Comparison of ENCODE assay signal across 13 mouse cellular contexts in genomic region chr5:37827626-37827950, GRCm38 (mm10). TPM values are rescaled to one million over a fixed set of nuclear protein-coding genes. Genes with fewer than 3 reads are reported as not detected.
DNase-seq lines count a peak whose midpoint lies in the region; ATAC-seq and TF ChIP-seq lines count a peak whose summit lies in the region.
"Had no signal": no experiment of that assay in that cellular context is flagged by ENCODE, and none has a peak within 500 bp of the region (broad histone marks: within the 10 kb centered on the region; RNA-seq: fewer than 3 reads in every experiment).

No protein-coding gene starts in this region.

- H3K4me1 ChIP-seq in forebrain, postnatal 0 days (ENCODE audit: insufficient read depth): no peaks in the 10 kb centered on the region
- H3K4me1 ChIP-seq in forebrain, embryonic 13.5 days: peaks cover 47% of the 10 kb centered on the region
- H3K4me1 ChIP-seq in liver, embryonic 11.5 days (replicated peaks; ENCODE audit: control insufficient read depth, insufficient read depth, low read length): peaks cover 19% of the 10 kb centered on the region
- H3K4me1 ChIP-seq in liver, postnatal 0 days (ENCODE audit: insufficient read depth): peaks cover 9% of the 10 kb centered on the region
- H3K4me1 ChIP-seq in embryonic facial prominence, embryonic 13.5 days: peaks cover 62% of the 10 kb centered on the region
- H3K4me1 ChIP-seq in limb, embryonic 14.5 days (ENCODE audit: control insufficient read depth, insufficient read depth, low read length): peaks cover 20% of the 10 kb centered on the region

- H3K36me3 ChIP-seq in forebrain, postnatal 0 days (ENCODE audit: insufficient read depth): no peaks in the 10 kb centered on the region
- no peaks in the 10 kb centered on the region for H3K36me3 ChIP-seq in forebrain, embryonic 13.5 days (ENCODE audit: poor library complexity, severe bottlenecking)
- no peaks in the 10 kb centered on the region for H3K36me3 ChIP-seq in liver, embryonic 11.5 days (ENCODE audit: control insufficient read depth, insufficient read depth, low read length)
- H3K36me3 ChIP-seq in liver, postnatal 0 days (replicated peaks; ENCODE audit: insufficient read depth, low read length): no peaks in the 10 kb centered on the region
- H3K36me3 ChIP-seq in embryonic facial prominence, embryonic 13.5 days: no peaks in the 10 kb centered on the region
- no peaks in the 10 kb centered on the region for H3K36me3 ChIP-seq in limb, embryonic 14.5 days (ENCODE audit: control insufficient read depth, insufficient read depth, low read length)
- H3K36me3 ChIP-seq: G1E had no signal

- H3K4me2 ChIP-seq in forebrain, postnatal 0 days (ENCODE audit: low read depth): no peak overlapping the region
- no peak overlapping the region for H3K4me2 ChIP-seq in forebrain, embryonic 13.5 days
- peak overlapping the region; percentile 34; the same call in 1 of the 2 replicates for H3K4me2 ChIP-seq in liver, embryonic 11.5 days
- no peak overlapping the region for H3K4me2 ChIP-seq in liver, postnatal 0 days (ENCODE audit: low read depth, low read length)
- peak overlapping the region; percentile 75 for H3K4me2 ChIP-seq in embryonic facial prominence, embryonic 13.5 days
- H3K4me2 ChIP-seq in limb, embryonic 14.5 days (replicated peaks; ENCODE audit: low read depth, low read length, severe bottlenecking): peak overlapping the region; percentile 84

- DNase-seq in forebrain, postnatal 0 days: peak; percentile 50
- DNase-seq in liver, embryonic 11.5 days (ENCODE audit: low spot score): no peak
- no peak for DNase-seq in liver, postnatal 0 days
- no peak for DNase-seq in limb, embryonic 14.5 days (ENCODE audit: low spot score)
- no peak for DNase-seq in spleen, adult 18-20 months
- DNase-seq in frontal cortex, postnatal 10 days (ENCODE audit: low spot score in 2 of 2): no peak
- DNase-seq: cerebellum, adult 2 months; kidney, adult 9 months; lung, postnatal 4 days; thymus, adult 18-20 months had no signal

- no peaks in the 10 kb centered on the region for H3K9me3 ChIP-seq in forebrain, postnatal 0 days (ENCODE audit: low read length)
- 0 out of 2 replicates have a peak, but pooled peaks cover 4% of the 10 kb centered on the region for H3K9me3 ChIP-seq in forebrain, embryonic 13.5 days (replicated peaks)
- no peaks in the 10 kb centered on the region for H3K9me3 ChIP-seq in liver, embryonic 11.5 days (ENCODE audit: control insufficient read depth, low read length)
- H3K9me3 ChIP-seq in liver, postnatal 0 days (ENCODE audit: low read length): no peaks in the 10 kb centered on the region
- no peaks in the 10 kb centered on the region for H3K9me3 ChIP-seq in embryonic facial prominence, embryonic 13.5 days
- H3K9me3 ChIP-seq in limb, embryonic 14.5 days (ENCODE audit: control insufficient read depth, low read length): no peaks in the 10 kb centered on the region

- H3K9ac ChIP-seq in forebrain, postnatal 0 days: no peak overlapping the region
- H3K9ac ChIP-seq in forebrain, embryonic 13.5 days: no peak overlapping the region
- no peak overlapping the region for H3K9ac ChIP-seq in liver, embryonic 11.5 days (ENCODE audit: low read depth, low read length)
- no peak overlapping the region for H3K9ac ChIP-seq in liver, postnatal 0 days (replicated peaks)
- H3K9ac ChIP-seq in embryonic facial prominence, embryonic 13.5 days: peak overlapping the region; percentile 100
- H3K9ac ChIP-seq in limb, embryonic 14.5 days (ENCODE audit: low read depth, low read length, severe bottlenecking): no peak overlapping the region

- no peak for ATAC-seq in forebrain, postnatal 0 days
- ATAC-seq in forebrain, embryonic 13.5 days: no peak
- ATAC-seq in liver, embryonic 11.5 days (replicated peaks; ENCODE audit: low FRiP score): no peak
- no peak for ATAC-seq in liver, postnatal 0 days
- no peak for ATAC-seq in embryonic facial prominence, embryonic 13.5 days (ENCODE audit: insufficient number of reproducible peaks, insufficient read depth, low FRiP score, low TSS enrichment, low read depth)
- ATAC-seq in limb, embryonic 14.5 days (ENCODE audit: low FRiP score, low read depth): no peak

- H3K27me3 ChIP-seq in forebrain, postnatal 0 days (ENCODE audit: insufficient read depth, low read length): peaks cover 71% of the 10 kb centered on the region
- peaks cover 99% of the 10 kb centered on the region for H3K27me3 ChIP-seq in forebrain, embryonic 13.5 days
- peaks cover 100% of the 10 kb centered on the region for H3K27me3 ChIP-seq in liver, embryonic 11.5 days (replicated peaks; ENCODE audit: control insufficient read depth, insufficient read depth, low read length)
- H3K27me3 ChIP-seq in liver, postnatal 0 days (ENCODE audit: insufficient read depth, low read length): peaks cover 97% of the 10 kb centered on the region
- peaks cover 62% of the 10 kb centered on the region for H3K27me3 ChIP-seq in embryonic facial prominence, embryonic 13.5 days
- peaks cover 82% of the 10 kb centered on the region for H3K27me3 ChIP-seq in limb, embryonic 14.5 days (ENCODE audit: control insufficient read depth, insufficient read depth, low read length)

- H3K4me3 ChIP-seq in forebrain, postnatal 0 days (ENCODE audit: low read depth, low read length): no peak overlapping the region
- no peak overlapping the region for H3K4me3 ChIP-seq in forebrain, embryonic 13.5 days
- H3K4me3 ChIP-seq in liver, embryonic 11.5 days (ENCODE audit: low read depth, low read length): no peak overlapping the region
- no peak overlapping the region for H3K4me3 ChIP-seq in liver, postnatal 0 days (ENCODE audit: low read depth, low read length)
- peak overlapping the region; percentile 92 for H3K4me3 ChIP-seq in embryonic facial prominence, embryonic 13.5 days
- peak overlapping the region; percentile 60 for H3K4me3 ChIP-seq in limb, embryonic 14.5 days (replicated peaks; ENCODE audit: low read length)

- TF ChIP-seq CTCF in forebrain, postnatal 0 days (IDR thresholded peaks at IDR 0.05; ENCODE audit: low read depth): no peak
- TF ChIP-seq CTCF in liver, postnatal 0 days (IDR thresholded peaks at IDR 0.05; ENCODE audit: low read depth): no peak

- TF ChIP-seq EP300 in liver, postnatal 0 days (IDR thresholded peaks at IDR 0.05; ENCODE audit: low read depth): no peak

- 1% methylated on average over 9 of the region's 9 CpGs for WGBS in forebrain, postnatal 0 days
- 3% methylated on average over 9 of the region's 9 CpGs for WGBS in forebrain, embryonic 13.5 days
- WGBS in liver, embryonic 11.5 days: 2% methylated on average over 9 of the region's 9 CpGs
- WGBS in liver, postnatal 0 days (ENCODE audit: insufficient replicate concordance): under 1% methylated on average over 9 of the region's 9 CpGs
- WGBS in embryonic facial prominence, embryonic 13.5 days: 1% methylated on average over 9 of the region's 9 CpGs
- WGBS in limb, embryonic 14.5 days: 3% methylated on average over 9 of the region's 9 CpGs

- no peak for TF ChIP-seq POLR2A in limb, embryonic 14.5 days (IDR thresholded peaks at IDR 0.05; ENCODE audit: borderline replicate concordance, extremely low read depth, insufficient read depth, insufficient read length)

- H3K27ac ChIP-seq in forebrain, postnatal 0 days (ENCODE audit: low read depth, low read length): no peak overlapping the region
- H3K27ac ChIP-seq in forebrain, embryonic 13.5 days: no peak overlapping the region
- no peak overlapping the region for H3K27ac ChIP-seq in liver, embryonic 11.5 days (ENCODE audit: low read depth, low read length)
- H3K27ac ChIP-seq in liver, postnatal 0 days (ENCODE audit: low read depth): no peak overlapping the region
- H3K27ac ChIP-seq in embryonic facial prominence, embryonic 13.5 days: peak overlapping the region; percentile 98
- H3K27ac ChIP-seq in limb, embryonic 14.5 days (replicated peaks; ENCODE audit: low read depth, low read length): peak overlapping the region; percentile 64; the same call in 1 of the 2 replicates

RNA-seq across cellular contexts. Expression of gene Msx1, which starts 3.2 kb away (rescaled TPM):
- total RNA-seq in forebrain, postnatal 0 days (2014; rRNA removed): 7.0 and 7.4 TPM in 2 replicates
- polyA plus RNA-seq in forebrain, postnatal 0 days (2015; fragmentation: Nextera tagmentation; extraction: Ambion mirVana): 16.5 and 17.2 TPM in 2 replicates
- 17.7 and 20.2 TPM in 2 replicates for polyA plus RNA-seq in forebrain, embryonic 13.5 days (2015; fragmentation: Nextera tagmentation; extraction: Ambion mirVana)
- 6.9 and 9.2 TPM in 2 replicates for polyA plus RNA-seq in liver, embryonic 11.5 days (2014; fragmentation: Nextera tagmentation; extraction: Ambion mirVana)
- not detected in 2 replicates for polyA plus RNA-seq in liver, postnatal 0 days (2015; fragmentation: Nextera tagmentation; extraction: Ambion mirVana)
- polyA plus RNA-seq in embryonic facial prominence, embryonic 13.5 days (2015; fragmentation: Nextera tagmentation; extraction: Ambion mirVana): 519 and 586 TPM in 2 replicates
- 81.2 and 120 TPM in 2 replicates for polyA plus RNA-seq in limb, embryonic 14.5 days (2012; rRNA removed)
- polyA plus RNA-seq in limb, embryonic 14.5 days (2014; fragmentation: Nextera tagmentation; extraction: Ambion mirVana): 122 and 166 TPM in 2 replicates
- total RNA-seq: G1E had no signal
- polyA plus RNA-seq: G1E had no signal

Comparison
In these comparisons a context has a peak if more than half of its experiments do, and no peak if none do; other contexts are left out.
1. H3K4me2 ChIP-seq: peak in liver, embryonic 11.5 days (single experiment), embryonic facial prominence, embryonic 13.5 days (single experiment) and limb, embryonic 14.5 days (single experiment); none in forebrain, postnatal 0 days (single experiment), forebrain, embryonic 13.5 days (single experiment) and liver, postnatal 0 days (single experiment).
2. H3K27ac ChIP-seq: peak in embryonic facial prominence, embryonic 13.5 days (single experiment) and limb, embryonic 14.5 days (single experiment); none in forebrain, postnatal 0 days (single experiment), forebrain, embryonic 13.5 days (single experiment), liver, embryonic 11.5 days (single experiment) and liver, postnatal 0 days (single experiment).
3. H3K4me3 ChIP-seq: peak in embryonic facial prominence, embryonic 13.5 days (single experiment) and limb, embryonic 14.5 days (single experiment); none in forebrain, postnatal 0 days (single experiment), forebrain, embryonic 13.5 days (single experiment), liver, embryonic 11.5 days (single experiment) and liver, postnatal 0 days (single experiment).